Mouse (Mus musculus) small intestine, adult 2 months (tissue): ENCODE data around the gene 4930512M02Rik.

Experiments
- CTCF ChIP-seq: fragments of 200-500 bp; IDR thresholded peaks from 2 replicates; pipeline ENCODE4 v1.5.1; 2012; ENCODE audit warnings: low read depth, mild to moderate bottlenecking, control low read depth, inconsistent platforms, low read length, moderate library complexity, mixed read lengths; ENCODE audit not compliant: insufficient replicate concordance, insufficient read length; ENCODE audit errors: extremely low read depth
- POLR2A ChIP-seq: fragments of 200-500 bp; IDR thresholded peaks from 2 replicates; pipeline ENCODE4 v1.6.1; 2012; ENCODE audit warnings: low read depth, mild to moderate bottlenecking, control low read depth, inconsistent platforms, low read length, moderate library complexity

GRCm38 (mm10) chr11:11587327-11587726, 40.3 kb downstream of the 4930512M02Rik start:
- no peak for TF ChIP-seq CTCF
- no peak for TF ChIP-seq POLR2A
